Mouse (Mus musculus) adrenal gland, postnatal 25 days (tissue): ENCODE measurements around the gene Pfn4. TPM values are rescaled to one million over a fixed set of nuclear protein-coding genes. Genes with fewer than 3 reads are reported as not detected.
"Not testable (repeated sequence)": the region's sequence is repeated elsewhere in the genome, so short reads cannot be mapped to it uniquely, and the experiment has no call there.

Source experiments
- DNase-seq: peaks from one replicate; pipeline ENCODE4 v3.0.0; 2021; ENCODE audit warnings: mixed read lengths
- long read RNA-seq: library from polyadenylated mRNA; stranded (forward); transcript quantifications from one replicate; pipeline ENCODE4 v2.0.0, GENCODE M21; 2021
- total RNA-seq: library from RNA; stranded (reverse); gene quantifications from 2 replicates; pipeline ENCODE4 v1.2.3, GENCODE M21; 2021

Pfn4 gene
- total RNA-seq: 1.1 and 4.0 TPM in 2 replicates
- long read RNA-seq, partial matches to known transcripts: 0 of 1 reads
- long read RNA-seq, other reads (novel, unspliced or antisense): 0 of 1 reads

GRCm38 (mm10) chr12:4768492-4769332 lies at the start of gene Pfn4, which contains the start of gene Fam228b:
TSS of gene Pfn4 (plus strand) at chr12:4769022.
TSS of gene Fam228b (minus strand) at chr12:4769267.
- peak; percentile 95 for DNase-seq

DNA sequence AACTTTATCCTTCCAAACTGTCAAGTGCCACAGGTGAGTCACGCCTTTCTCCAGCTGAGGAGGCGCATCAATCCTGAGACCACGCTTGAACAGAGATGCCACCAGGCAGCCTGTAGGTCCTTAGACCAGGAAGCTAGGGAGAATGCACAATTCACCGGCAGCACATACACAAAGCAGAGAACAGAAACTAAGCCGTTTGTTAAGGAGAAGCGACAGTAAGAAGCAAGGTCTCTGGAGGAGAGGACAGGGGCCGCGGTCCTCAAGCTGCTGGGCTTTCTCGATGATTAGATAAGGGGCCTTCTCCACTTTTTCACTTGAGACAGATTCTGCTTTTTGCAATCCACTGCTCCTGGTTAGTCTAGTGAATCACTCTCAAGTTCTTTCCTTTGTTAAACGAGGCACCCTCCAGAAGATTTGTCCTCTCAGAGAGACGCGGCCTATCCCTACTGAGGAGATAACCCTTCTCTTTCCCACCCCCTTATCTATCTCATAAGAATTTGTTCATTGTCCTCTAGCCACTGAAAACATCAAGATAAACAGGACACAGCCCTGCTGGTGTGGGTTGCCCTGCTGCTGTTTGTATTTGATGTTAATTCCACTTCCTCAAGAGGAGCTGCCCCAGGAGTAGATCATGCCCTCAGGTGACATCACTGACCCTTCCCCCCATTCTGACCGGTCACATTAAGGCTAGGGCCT lies 49.6 kb upstream of the Pfn4 start:
- DNase-seq: no peak

DNA sequence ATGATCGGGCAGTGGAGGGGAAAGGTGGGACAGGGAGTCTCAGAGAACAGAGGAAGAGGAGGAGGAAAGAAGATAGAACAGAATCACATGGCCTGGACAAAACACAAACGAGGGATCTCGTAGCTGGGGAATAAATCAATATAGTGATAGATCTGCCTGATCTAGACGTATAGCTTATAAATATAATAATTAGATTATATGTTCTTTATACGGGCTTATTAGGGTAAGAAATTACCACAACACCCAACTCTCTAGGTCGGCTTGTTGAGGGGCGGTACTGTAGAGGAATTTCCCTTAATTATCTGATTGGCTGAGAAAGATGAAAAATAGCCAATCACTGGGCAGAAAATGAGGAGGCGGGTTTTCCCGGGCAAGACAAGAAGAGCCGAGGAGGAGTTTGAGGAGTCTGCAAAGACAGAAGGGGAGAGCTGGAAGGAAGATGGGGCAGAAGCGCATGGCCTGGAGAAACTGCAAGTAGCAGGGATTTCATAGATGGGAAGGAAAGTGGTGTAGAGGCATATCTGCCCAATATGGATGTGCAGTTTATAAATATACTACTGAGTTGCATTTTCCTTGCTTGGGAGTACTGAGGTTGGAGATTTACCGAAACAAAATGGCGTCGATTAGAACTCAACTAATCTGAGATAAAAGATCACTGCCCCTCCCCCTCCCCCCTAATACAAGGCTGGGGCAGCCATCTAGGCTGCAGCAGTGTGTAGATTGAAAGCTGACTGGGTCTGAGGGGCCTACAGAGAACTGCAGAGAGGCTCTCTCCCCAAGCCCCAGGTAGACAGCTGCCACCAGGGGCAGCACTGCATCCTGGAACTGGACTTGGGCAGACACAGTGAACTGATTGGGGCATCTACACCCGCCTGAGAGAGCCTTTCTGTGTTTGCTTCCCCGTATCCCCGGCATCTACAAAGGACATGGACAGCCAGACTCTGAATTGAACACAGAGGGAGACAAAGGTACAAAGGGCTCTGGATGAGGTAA lies 48.8 kb upstream of the Pfn4 start:
- DNase-seq: no peak

GRCm38 (mm10) chr12:4729165-4729564 lies 39.7 kb upstream of the Pfn4 start:
- no peak for DNase-seq

DNA sequence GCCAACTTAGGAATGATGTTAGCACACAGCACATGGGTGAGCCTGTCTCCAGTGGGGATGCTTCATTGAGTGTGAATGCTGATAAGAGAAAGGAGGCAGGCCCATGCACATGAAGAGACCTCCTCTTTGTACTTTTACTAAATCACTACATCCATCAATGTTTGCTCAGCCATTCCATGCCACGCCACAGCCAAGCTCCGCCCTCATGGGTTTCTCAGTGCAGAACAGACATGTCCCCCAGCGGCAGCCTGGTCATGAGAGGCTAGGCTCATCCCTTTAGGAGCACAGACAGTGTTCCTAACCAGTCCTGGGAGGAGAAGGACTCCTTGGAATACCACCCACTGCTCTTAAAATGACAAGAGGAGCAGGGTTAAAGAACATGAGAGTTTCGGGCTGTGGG lies 37.2 kb upstream of the Pfn4 start:
- no peak for DNase-seq

DNA sequence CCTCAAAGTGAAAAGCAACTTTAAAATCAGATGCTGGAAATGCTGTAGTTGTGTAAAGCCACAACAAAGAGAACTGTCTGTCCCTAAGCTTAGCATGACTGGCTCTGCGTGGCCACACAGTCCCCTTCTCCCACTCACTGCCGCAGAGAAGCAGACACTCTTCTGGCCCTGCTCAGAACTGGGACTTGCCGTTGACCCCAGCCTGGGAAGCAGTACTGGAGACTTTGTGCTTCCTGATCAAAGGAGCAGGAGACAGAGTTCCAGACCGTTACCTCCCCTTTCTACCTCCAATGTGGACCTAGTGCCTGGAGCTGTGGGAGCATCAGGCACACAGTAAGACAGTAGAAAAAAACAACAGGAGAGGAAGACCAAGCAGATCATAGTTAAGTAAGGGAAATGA lies 36.5 kb upstream of the Pfn4 start:
- DNase-seq: no peak

- DNase-seq: no peak
Observed at GRCm38 (mm10) chr12:4738031-4738576, 30.7 kb upstream of the Pfn4 start, which contains the start of gene Fam228a. TSS of gene Fam228a (minus strand) at chr12:4738430.

GRCm38 (mm10) chr12:4740823-4741222 lies 28.0 kb upstream of the Pfn4 start:
- DNase-seq: peak; percentile 46

GRCm38 (mm10) chr12:4742183-4742582 lies 26.6 kb upstream of the Pfn4 start:
- no peak for DNase-seq

DNA sequence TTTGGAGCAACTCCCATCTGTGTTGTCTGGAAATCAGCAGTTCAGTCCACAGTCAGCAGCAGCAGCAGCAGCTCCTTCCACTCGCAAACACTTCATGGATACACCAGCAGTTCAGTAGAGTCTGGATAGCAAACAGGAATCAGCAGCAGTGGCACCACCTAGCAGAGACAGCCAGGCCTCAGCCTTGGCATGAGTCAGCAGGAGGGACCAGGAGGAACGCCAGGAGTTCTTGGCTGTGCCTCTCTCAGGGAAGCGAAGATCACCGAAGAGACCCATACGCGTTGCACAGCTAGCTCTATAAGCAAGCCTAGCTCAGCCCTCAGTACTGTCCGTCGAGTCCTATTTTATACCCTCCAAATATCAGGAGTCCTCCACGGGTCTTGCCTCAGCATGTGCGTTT lies 24.3 kb upstream of the Pfn4 start:
- peak; percentile 35 for DNase-seq

GRCm38 (mm10) chr12:4754451-4754850 lies 14.4 kb upstream of the Pfn4 start:
- not testable (repeated sequence) for DNase-seq

DNA sequence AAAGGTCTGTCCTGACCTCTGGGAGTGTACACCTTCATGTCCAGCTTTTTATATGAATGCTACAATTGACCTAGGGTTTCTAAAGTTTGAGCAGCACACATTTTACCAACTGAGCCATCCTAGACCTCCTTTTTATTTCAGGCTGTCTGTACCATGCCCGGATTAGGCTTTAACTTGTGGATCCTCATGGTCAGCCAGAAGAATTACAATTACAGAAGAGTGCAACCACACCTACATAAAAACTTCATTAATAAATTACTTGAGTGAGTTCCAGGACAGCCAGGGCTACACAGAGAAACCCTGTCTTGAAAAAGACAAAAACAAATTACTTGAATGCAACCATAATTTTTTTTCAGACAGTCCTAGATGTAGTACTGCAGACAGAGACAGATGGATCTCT lies 11.8 kb upstream of the Pfn4 start:
- DNase-seq: no peak

- DNase-seq: no peak
Observed at GRCm38 (mm10) chr12:4769333-4769723, 506 bp downstream of the Pfn4 start.

DNA sequence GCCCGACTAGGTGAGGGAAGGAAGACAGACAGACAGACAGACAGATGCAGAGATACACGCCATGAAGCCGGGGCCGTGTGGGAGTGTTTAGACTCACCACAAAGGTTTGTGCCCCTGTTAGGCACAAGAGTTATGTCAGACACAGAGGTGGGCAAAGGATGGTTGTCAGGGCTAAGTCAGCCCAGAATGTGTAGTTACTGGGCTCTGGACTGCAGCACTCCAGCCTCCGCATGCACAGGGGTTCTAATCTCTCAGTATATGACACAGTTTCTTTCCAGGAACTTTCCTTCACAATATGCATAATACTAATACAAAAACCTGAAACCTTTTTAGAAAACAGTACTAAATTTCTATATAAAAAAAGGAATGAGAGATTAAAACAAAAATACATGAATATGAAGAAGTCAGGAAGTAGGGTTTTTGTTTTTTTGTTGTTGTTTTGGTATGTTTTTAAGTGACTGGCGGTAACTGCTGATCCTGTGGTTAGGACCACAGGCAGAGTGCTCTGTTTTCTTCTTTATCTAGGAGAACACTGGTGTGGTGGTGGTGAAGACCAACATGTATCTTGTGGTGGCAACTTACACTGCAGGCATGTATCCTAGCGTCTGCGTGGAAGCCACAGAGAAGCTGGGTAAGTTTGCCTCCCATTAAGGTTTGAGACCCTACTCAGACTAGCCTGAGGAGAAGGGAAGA lies 6.2 kb downstream of the Pfn4 start:
- no peak for DNase-seq

DNA sequence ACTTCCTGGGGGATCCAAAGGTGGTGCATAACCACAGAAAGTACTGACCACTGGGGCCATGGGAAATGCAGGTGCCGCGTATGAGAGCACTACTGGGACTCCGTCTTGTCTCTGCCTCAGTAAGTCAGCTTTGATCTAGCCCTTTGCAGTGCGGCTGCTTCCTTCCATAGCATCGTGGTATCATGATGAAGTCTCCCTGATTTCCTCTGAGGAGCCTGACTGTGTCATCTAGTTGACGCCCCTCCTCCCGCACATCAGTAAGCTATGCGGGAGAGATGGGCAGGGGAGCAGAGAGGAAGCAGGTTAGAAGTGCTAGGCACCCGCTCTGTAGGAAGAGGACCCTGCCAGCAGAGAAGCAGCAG lies 6.7 kb downstream of the Pfn4 start:
- no peak for DNase-seq

GRCm38 (mm10) chr12:4777734-4778133 lies 8.9 kb downstream of the Pfn4 start:
- no peak for DNase-seq

GRCm38 (mm10) chr12:4780245-4780644 lies 11.4 kb downstream of the Pfn4 start:
- DNase-seq: no peak

DNA sequence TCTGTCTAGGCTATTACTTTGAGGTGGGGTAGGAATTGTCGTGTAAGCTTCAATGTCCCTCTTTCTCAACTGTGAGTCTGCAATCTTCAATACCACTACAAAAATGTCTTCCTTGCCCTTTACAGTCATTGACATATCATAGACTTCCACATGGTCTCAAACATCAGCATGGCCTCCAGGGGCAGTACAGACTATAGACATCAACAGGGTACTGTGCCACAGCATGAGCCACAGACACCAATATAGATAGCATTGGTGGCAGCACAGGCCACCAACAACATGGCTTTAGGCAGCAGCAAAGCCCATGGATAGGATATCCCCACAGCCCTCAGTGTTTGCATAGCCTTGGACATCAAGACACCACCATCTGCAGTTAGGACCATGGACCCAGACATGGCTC lies 12.4 kb downstream of the Pfn4 start:
- no peak for DNase-seq

DNA sequence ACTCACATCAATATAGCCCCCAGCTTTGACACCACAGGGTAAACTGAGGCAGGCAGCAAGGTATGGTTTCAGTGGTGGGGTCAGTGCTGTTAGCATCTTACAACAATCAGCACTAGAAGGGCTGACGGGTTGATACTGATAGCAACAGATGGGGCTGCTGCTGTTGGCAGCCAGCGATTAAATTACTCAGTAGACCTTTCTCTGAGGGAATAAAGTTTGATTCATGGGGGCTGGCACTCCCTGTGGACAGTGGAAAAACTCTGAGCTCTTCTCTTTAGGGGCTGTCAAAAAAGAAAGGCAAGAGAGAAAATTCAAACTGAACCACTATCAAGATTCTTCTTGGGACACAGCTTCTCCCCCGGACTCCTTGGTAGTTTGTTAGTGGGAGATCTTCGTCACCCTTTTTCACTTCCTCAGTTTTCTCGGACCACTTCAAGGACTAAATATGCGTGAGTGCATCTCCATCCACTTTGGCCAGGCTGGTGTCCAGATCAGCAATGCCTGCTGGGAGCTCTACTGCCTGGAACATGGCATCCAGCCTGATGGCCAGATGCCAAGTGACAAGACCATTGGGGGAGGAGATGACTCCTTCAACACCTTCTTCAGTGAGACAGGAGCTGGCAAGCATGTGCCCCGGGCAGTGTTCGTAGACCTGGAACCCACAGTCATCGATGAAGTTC lies 13.0 kb downstream of the Pfn4 start:
- not testable (repeated sequence) for DNase-seq

GRCm38 (mm10) chr12:4783598-4783997 lies 14.8 kb downstream of the Pfn4 start:
- no peak for DNase-seq

GRCm38 (mm10) chr12:4784466-4784865 lies 15.6 kb downstream of the Pfn4 start:
- no peak for DNase-seq
